Mouse (Mus musculus) embryonic facial prominence, embryonic 14.5 days (tissue): ENCODE data around the gene Sufu. TPM values are rescaled to one million over a fixed set of nuclear protein-coding genes. Genes with fewer than 3 reads are reported as not detected.

Experiments
- ATAC-seq: fragments of 200-750 bp; cut with Nextera tagmentation; 2 replicates; pipeline ENCODE4 v1.8.0; 2017; ENCODE audit warnings: low read depth, moderate number of reproducible peaks, moderate TSS enrichment
- DNase-seq: peaks from one replicate; pipeline ENCODE4 v3.0.0-alpha.2; 2015; ENCODE audit warnings: low spot score
- H3K27ac ChIP-seq: fragments of 300-500 bp; sonication (generic); replicated peaks from 2 replicates; pipeline ENCODE4 v1.5.1; 2014; ENCODE audit warnings: low read depth, mild to moderate bottlenecking, low read length, moderate library complexity
- H3K27me3 ChIP-seq: fragments of 300-500 bp; sonication (generic); replicated peaks from 2 replicates; pipeline ENCODE4 v1.6.1; 2014; ENCODE audit warnings: low read length; ENCODE audit not compliant: control insufficient read depth, insufficient read depth
- H3K36me3 ChIP-seq: fragments of 300-500 bp; sonication (generic); 2 replicates; pipeline ENCODE4 v1.6.1; 2014; ENCODE audit warnings: low read length, mixed read lengths; ENCODE audit not compliant: control insufficient read depth, insufficient read depth
- H3K4me1 ChIP-seq: fragments of 300-500 bp; sonication (generic); 2 replicates; pipeline ENCODE4 v1.6.1; 2014; ENCODE audit warnings: antibody characterized with exemption, low read length; ENCODE audit not compliant: control insufficient read depth, insufficient read depth
- H3K4me2 ChIP-seq: fragments of 300-500 bp; sonication (generic); 2 replicates; pipeline ENCODE4 v1.6.1; 2014; ENCODE audit warnings: low read depth, mild to moderate bottlenecking, low read length, moderate library complexity, mixed read lengths
- H3K4me3 ChIP-seq: fragments of 300-500 bp; sonication (generic); 2 replicates; pipeline ENCODE4 v1.5.1; 2014; ENCODE audit warnings: low read depth, mild to moderate bottlenecking, low read length
- H3K9ac ChIP-seq: fragments of 300-500 bp; sonication (generic); 2 replicates; pipeline ENCODE4 v1.6.1; 2014; ENCODE audit warnings: low read depth, mild to moderate bottlenecking, low read length, moderate library complexity, mixed read lengths
- H3K9me3 ChIP-seq: fragments of 300-500 bp; sonication (generic); 2 replicates; pipeline ENCODE4 v1.6.1; 2016; ENCODE audit warnings: low read length; ENCODE audit not compliant: control insufficient read depth
- WGBS: fragments of 180-500 bp; shearing (Covaris S2); extraction: QIAGEN DNeasy Blood & Tissue Kit; methylation state at CpG from one replicate; pipeline ENCODE4 v1.1.7; 2014; 5-methylcytosine and 5-hydroxymethylcytosine counted together
- polyA plus RNA-seq: library from polyadenylated mRNA; unstranded; fragments of >200 nt; fragmentation: Nextera tagmentation; extraction: Ambion mirVana; gene quantifications from 2 replicates; pipeline ENCODE4 v1.2.1, GENCODE M21; 2014

Gene Sufu
- polyA plus RNA-seq, 1 experiment from 2014 or later = 34.3 TPM

DNA sequence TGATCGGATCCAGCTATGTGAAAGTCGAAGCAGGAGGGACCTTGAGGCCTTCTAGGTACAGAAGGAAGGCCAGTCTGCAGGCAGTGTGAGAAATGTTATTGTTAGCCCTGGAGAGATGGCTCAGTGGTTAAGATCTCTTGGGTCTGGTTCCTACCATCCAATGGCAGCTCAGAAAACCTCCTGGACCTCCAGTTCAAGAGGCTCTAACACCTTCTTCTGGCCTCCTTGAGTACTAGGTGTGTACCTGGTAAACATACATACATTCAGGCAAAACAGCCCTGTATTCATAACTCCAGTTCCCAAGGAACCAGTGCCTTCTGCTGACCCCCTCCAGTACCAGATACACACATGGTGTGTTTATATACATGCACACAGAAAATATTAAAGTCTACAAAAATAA is 17.3 kb downstream of the Sufu start:
- peaks cover 26% of the 10 kb centered on the region for H3K36me3 ChIP-seq
- H3K9ac ChIP-seq = no peak overlapping the region
- no peaks in the 10 kb centered on the region for H3K9me3 ChIP-seq
- DNase-seq (no peak), ATAC-seq (no peak)
- H3K4me2 ChIP-seq = no peak overlapping the region
- H3K27ac ChIP-seq = no peak overlapping the region
- no peak overlapping the region for H3K4me3 ChIP-seq
- 95% methylated on average over 2 of the region's 2 CpGs for WGBS
- peaks cover 4% of the 10 kb centered on the region; the same call in 1 of the 2 replicates for H3K4me1 ChIP-seq
- H3K27me3 ChIP-seq = no peaks in the 10 kb centered on the region

DNA sequence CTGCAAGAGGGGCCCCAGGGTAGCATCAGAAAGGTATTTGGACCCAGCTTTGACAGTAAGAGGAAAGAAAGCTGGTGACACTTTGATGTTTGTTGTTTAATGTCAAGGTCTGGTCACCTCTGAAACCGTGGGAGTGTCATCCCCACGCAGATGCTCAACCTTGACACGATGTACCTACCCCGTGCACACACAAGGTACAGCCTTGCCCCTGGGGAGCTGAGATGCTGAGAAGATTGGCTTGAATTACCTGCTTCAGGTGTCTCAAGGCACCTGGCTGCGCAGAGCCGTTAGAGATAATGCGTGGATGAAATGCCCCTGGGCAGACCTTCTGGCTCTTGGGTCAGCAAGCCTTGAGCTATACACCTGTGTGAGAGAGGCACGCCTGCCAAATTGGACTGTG is 17.8 kb downstream of the Sufu start:
- ATAC-seq = no peak

DNA sequence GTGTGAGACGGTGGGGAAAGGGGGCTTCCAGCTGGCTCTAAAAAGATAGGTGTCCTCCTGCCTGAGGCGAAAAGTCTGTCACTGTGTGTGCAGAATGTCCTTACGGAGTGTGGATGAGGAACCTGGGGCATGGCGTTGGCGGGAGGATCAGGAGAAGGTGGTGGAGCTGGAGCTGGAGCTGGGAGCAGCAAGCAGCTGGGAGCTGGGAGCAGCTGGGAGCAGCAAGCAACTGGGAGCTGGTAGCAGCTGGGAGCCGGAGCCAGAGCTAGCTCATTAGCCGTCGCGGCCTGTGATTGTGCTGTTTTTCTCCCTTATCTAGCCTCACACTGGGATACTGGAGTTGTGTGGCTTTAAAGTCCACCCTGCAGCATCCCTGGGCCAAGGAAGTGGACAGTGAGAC is 19.6 kb downstream of the Sufu start:
- H3K27me3 ChIP-seq = no peaks in the 10 kb centered on the region
- no peaks in the 10 kb centered on the region for H3K9me3 ChIP-seq
- 84% methylated on average over 5 of the region's 9 CpGs for WGBS
- H3K9ac ChIP-seq = no peak overlapping the region
- no peak overlapping the region for H3K4me2 ChIP-seq
- peaks cover 9% of the 10 kb centered on the region for H3K4me1 ChIP-seq
- peaks cover 7% of the 10 kb centered on the region; the same call in 1 of the 2 replicates for H3K36me3 ChIP-seq
- peak; percentile 50 for DNase-seq
- ATAC-seq = no peak
- H3K4me3 ChIP-seq = no peak overlapping the region
- no peak overlapping the region for H3K27ac ChIP-seq

More for the DNA sequence above, 17.8 kb downstream of the Sufu start:
- peaks cover 4% of the 10 kb centered on the region; the same call in 1 of the 2 replicates for H3K4me1 ChIP-seq
- no peak for DNase-seq
- no peak overlapping the region for H3K4me2 ChIP-seq
- H3K9me3 ChIP-seq = no peaks in the 10 kb centered on the region
- H3K27me3 ChIP-seq = no peaks in the 10 kb centered on the region
- no peak overlapping the region for H3K27ac ChIP-seq
- 91% methylated on average over 8 of the region's 8 CpGs for WGBS
- H3K36me3 ChIP-seq = peaks cover 23% of the 10 kb centered on the region; the same call in 1 of the 2 replicates
- H3K9ac ChIP-seq = no peak overlapping the region
- H3K4me3 ChIP-seq = no peak overlapping the region

DNA sequence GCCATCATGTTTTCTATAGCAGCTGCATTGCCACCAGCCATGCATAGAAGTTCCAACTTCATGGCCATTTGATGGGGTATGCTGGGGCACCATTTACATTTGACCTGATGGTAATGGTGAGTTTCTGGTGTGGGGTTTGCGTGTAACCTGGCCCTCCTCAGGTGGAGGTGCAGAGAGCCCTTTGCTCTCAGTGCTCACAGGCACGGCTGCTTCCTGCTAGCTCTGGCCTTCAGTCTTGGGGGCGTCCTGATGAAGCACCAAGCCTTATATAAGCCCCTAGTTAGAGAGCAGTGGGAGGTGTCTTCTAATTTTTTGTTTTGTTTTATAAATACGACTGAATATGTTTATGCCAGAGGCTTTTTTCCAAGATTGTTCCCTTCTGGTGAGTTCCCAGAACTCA is 21.4 kb downstream of the Sufu start:
- ATAC-seq (no peak), DNase-seq (no peak)
- no peaks in the 10 kb centered on the region for H3K27me3 ChIP-seq
- peaks cover 5% of the 10 kb centered on the region; the same call in 1 of the 2 replicates for H3K36me3 ChIP-seq
- H3K4me1 ChIP-seq = peaks cover 27% of the 10 kb centered on the region
- no peak overlapping the region for H3K4me2 ChIP-seq
- H3K9ac ChIP-seq = no peak overlapping the region
- H3K9me3 ChIP-seq = no peaks in the 10 kb centered on the region
- H3K27ac ChIP-seq = 0 out of 2 replicates have a peak overlapping the region, but pooled peaks have one; percentile 23
- H3K4me3 ChIP-seq = no peak overlapping the region
- 70% methylated on average over 4 of the region's 4 CpGs for WGBS

DNA sequence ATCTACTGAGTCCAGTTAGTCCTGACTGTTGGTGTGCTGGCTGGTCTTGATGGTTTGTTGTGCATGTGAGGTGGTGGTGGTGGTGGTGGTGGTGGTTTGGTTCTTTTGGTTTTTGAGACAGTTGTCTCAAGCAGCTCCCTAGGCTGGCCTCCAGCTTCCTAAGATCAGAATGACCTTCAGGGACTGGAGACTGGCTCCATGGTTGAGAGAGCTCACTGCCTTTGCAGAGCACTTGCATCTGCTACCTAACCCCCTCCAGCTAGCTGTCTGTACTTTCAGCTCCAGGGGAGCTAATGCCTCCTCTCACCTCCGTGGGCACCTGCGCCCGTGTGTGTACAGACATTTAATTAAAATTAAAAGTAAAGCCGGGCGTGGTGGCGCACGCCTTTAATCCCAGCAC is 23.7 kb downstream of the Sufu start:
- Histone ChIP-seq H3K9me3 (no peaks in the 10 kb centered on the region), H3K4me2 (no peak overlapping the region), H3K4me1 (peaks cover 39% of the 10 kb centered on the region), H3K4me3 (no peak overlapping the region), H3K27ac (no peak overlapping the region), H3K27me3 (no peaks in the 10 kb centered on the region), H3K36me3 (peaks cover 4% of the 10 kb centered on the region), H3K9ac (no peak overlapping the region)
- DNase-seq = no peak
- WGBS = 89% methylated on average over 7 of the region's 7 CpGs
- ATAC-seq = no peak

DNA sequence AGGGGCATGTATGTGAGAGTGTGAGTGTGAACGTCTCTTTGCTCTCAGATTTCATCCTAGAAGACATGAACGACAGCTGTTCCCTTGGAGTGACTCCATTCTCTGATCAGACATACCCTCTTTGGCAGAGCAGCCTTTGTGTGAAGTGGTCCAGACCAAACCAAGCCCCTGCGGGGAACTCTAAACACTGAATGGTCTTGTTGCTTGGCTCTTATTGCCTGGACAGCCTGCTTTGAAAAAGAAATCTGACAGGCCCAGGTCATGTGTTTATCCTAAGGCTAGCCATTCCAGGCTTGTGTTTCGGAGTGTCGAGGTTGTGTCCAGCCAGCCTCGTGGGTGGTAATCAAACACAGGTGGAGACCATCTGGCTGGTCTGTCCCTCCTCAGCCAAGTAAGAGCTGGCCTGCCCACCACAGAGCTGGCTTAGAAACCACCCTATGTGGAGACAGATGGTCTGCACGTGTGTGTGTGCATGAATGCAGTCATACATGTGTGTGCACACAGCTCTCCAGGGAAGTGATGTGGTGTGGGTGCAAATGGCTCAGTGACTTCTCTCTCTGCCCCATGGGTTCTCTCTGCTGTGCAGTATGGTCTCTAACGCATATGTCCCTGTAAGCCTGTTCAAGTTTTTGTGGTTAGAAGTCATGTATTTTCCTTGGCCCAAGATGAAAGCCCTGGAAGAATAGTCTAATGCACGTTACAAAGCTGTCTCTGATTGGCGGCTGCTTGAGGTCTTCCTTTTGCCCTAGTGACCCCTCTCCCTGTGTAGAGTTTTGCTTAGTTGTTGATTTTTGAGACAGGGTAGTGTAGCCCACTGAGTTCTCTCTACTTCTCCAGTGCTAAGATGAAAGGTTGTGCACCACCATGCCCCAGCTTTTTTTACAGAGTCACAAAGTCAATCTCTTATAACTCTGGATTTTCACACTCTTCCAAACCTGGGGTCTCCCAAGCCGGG is 26.0 kb downstream of the Sufu start:
- Histone ChIP-seq H3K27me3 (no peaks in the 10 kb centered on the region), H3K9ac (no peak overlapping the region), H3K27ac (peak overlapping the region; percentile 71), H3K4me3 (no peak overlapping the region), H3K4me1 (peaks cover 39% of the 10 kb centered on the region), H3K4me2 (peak overlapping the region; percentile 8; the same call in 1 of the 2 replicates), H3K9me3 (no peaks in the 10 kb centered on the region), H3K36me3 (peaks cover 15% of the 10 kb centered on the region)
- peak; percentile 91 for ATAC-seq
- DNase-seq = peak; percentile 87
- WGBS = 19% methylated on average over 11 of the region's 11 CpGs

DNA sequence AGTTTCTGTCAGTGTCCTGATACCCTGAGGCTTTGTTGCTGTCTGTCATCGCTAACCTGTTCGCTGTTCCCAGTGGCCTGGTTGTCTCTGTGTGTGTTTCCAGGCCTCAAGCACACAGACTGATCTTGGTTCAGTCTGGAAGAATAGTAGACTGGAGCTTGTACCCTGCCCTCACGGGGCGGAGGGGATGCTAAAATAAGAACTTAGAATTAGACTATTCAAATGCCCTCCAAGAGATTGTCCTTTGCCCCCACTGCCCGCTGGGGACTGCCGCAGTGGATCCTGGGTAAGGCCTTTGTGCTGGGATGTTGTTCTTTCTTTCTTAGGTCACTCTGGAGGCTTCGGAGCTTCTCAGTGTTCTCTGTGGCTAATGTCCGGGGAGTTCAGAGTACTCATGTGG is 28.6 kb downstream of the Sufu start:
- Histone ChIP-seq H3K4me1 (peaks cover 34% of the 10 kb centered on the region), H3K4me3 (no peak overlapping the region), H3K27me3 (no peaks in the 10 kb centered on the region), H3K27ac (no peak overlapping the region), H3K9ac (no peak overlapping the region), H3K36me3 (peaks cover 26% of the 10 kb centered on the region), H3K9me3 (no peaks in the 10 kb centered on the region), H3K4me2 (no peak overlapping the region)
- ATAC-seq (no peak), DNase-seq (no peak)
- WGBS = 83% methylated on average over 8 of the region's 8 CpGs

DNA sequence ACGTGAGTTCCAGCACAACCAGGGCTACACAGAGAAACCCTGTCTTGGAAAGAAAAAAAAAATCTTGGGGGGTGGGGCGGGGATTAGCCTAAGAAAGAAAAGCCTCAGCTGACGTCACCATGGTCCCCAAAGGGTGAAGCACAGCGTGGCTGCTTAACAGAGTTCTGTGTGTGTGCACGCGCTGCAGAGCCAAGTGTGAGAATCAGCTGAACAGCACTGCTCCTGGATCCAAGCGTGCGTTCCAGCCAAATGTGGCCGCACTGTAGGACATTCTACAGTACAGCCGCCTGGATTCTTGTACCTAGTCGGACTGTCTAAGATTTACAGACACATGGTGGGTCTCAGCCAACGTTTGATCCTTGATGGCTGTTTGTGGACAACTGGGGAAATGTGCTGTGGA is 29.8 kb downstream of the Sufu start:
- H3K4me2 ChIP-seq = no peak overlapping the region
- ATAC-seq (no peak), DNase-seq (no peak)
- no peak overlapping the region for H3K9ac ChIP-seq
- H3K4me1 ChIP-seq = peaks cover 28% of the 10 kb centered on the region
- H3K36me3 ChIP-seq = peaks cover 26% of the 10 kb centered on the region
- no peak overlapping the region for H3K27ac ChIP-seq
- no peaks in the 10 kb centered on the region for H3K27me3 ChIP-seq
- H3K4me3 ChIP-seq = no peak overlapping the region
- 77% methylated on average over 12 of the region's 12 CpGs for WGBS
- no peaks in the 10 kb centered on the region for H3K9me3 ChIP-seq

DNA sequence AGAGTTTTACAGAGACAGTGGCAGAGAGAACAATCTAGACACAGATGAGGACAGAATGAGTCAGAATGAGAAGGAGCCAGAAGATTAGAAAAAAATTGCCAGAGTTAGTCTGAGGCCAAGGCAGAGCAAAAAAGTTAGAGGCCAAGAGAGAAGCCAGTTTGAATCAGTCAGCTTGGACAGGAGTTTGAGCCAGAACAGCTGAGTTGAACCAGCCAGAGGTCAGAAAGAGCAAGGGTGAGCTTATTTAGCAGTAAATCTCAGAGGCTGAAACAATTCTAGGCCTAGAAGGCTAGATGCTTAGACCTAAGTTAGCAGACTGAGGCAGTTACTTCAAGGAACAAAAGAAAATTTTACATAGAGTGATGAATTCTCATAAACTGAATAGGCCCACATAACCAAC is 32.6 kb downstream of the Sufu start:
- no peak overlapping the region for H3K9ac ChIP-seq
- peaks cover 26% of the 10 kb centered on the region for H3K36me3 ChIP-seq
- no peak overlapping the region for H3K27ac ChIP-seq
- no peaks in the 10 kb centered on the region for H3K27me3 ChIP-seq
- H3K9me3 ChIP-seq = no peaks in the 10 kb centered on the region
- H3K4me2 ChIP-seq = no peak overlapping the region
- H3K4me1 ChIP-seq = peaks cover 7% of the 10 kb centered on the region
- no peak for ATAC-seq
- H3K4me3 ChIP-seq = no peak overlapping the region
- DNase-seq = no peak
